Mouse (Mus musculus) thymus, adult 18-20 months (tissue): ENCODE data around the gene Hpse2.

Source experiments
- DNase-seq, 2 experiments: peaks; one replicate each; pipeline ENCODE4 v3.0.0; 2022; ENCODE audit warnings: mixed read lengths in 2 of 2

The Hpse2 gene

GRCm38 (mm10) chr19:42769648-42770047 is 618.5 kb downstream of the Hpse2 start:
- no peak for DNase-seq

- no peak for DNase-seq
These were observed 620.8 kb downstream of the Hpse2 start for GRCm38 (mm10) chr19:42767361-42767760.

- no peak for DNase-seq
These were observed 623.8 kb downstream of the Hpse2 start for GRCm38 (mm10) chr19:42764398-42764797.

GRCm38 (mm10) chr19:42756671-42757070 is 631.5 kb downstream of the Hpse2 start:
- no peak for DNase-seq

- no peak for DNase-seq
These were observed 632.8 kb downstream of the Hpse2 start for GRCm38 (mm10) chr19:42755148-42755870.

- no peak for DNase-seq
These were observed 634.8 kb downstream of the Hpse2 start for GRCm38 (mm10) chr19:42753141-42753917.

- DNase-seq, result peak in 1 of 2 experiments; percentile 30
These were observed 635.7 kb downstream of the Hpse2 start, which contains the start of gene Pyroxd2 for GRCm38 (mm10) chr19:42752363-42752931. Pyroxd2 (minus strand) TSS chr19:42752775.

- DNase-seq, result no peak
These were observed 638.0 kb downstream of the Hpse2 start for GRCm38 (mm10) chr19:42750196-42750595.

- no peak for DNase-seq
These were observed 641.5 kb downstream of the Hpse2 start for GRCm38 (mm10) chr19:42746702-42747101.

- DNase-seq, result no peak
These were observed 642.3 kb downstream of the Hpse2 start for GRCm38 (mm10) chr19:42745869-42746224.

GRCm38 (mm10) chr19:42745084-42745868 is 642.9 kb downstream of the Hpse2 start:
- DNase-seq, result no peak

- DNase-seq, result no peak
These were observed 644.0 kb downstream of the Hpse2 start for GRCm38 (mm10) chr19:42744162-42744586.

GRCm38 (mm10) chr19:42743261-42743660 is 644.9 kb downstream of the Hpse2 start:
- no peak for DNase-seq

- DNase-seq, result no peak
These were observed 646.3 kb downstream of the Hpse2 start for GRCm38 (mm10) chr19:42741884-42742283.

GRCm38 (mm10) chr19:42740163-42740899 is 647.8 kb downstream of the Hpse2 start:
- no peak for DNase-seq

- no peak for DNase-seq
These were observed 648.4 kb downstream of the Hpse2 start for GRCm38 (mm10) chr19:42739734-42740133.

GRCm38 (mm10) chr19:42737753-42738152 is 650.4 kb downstream of the Hpse2 start:
- DNase-seq, result no peak
